Mouse (Mus musculus): ENCODE data around the gene 0610009B22Rik. TPM values are rescaled to one million over a fixed set of nuclear protein-coding genes. Genes with fewer than 3 reads are reported as not detected.
A peak's percentile ranks its signal among the peaks of the same experiment; 100 is the strongest.

0610009B22Rik gene
- total RNA-seq, 2 experiments from 2014 or later = 45.0 to 47.4 TPM

DNA sequence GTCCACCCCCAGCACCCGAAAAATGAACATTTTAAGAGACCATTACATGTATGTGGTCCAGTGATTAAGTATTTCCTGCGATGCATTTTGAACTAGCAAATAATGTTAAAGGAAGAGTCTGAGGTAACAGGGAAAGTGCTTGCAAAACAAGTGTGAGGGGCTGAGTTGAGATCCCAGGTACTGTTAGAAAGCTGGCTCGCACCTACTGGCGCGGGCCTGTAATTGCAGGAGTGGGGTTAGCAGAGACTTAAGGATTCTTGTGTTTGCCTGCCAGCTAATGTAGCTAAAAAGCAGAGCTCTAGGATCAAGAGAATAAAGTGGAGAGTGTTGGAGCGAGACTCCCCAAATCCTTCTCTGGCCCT lies 52.4 kb downstream of the 0610009B22Rik start:
- peak; percentile 61 to 64 for DNase-seq

DNA sequence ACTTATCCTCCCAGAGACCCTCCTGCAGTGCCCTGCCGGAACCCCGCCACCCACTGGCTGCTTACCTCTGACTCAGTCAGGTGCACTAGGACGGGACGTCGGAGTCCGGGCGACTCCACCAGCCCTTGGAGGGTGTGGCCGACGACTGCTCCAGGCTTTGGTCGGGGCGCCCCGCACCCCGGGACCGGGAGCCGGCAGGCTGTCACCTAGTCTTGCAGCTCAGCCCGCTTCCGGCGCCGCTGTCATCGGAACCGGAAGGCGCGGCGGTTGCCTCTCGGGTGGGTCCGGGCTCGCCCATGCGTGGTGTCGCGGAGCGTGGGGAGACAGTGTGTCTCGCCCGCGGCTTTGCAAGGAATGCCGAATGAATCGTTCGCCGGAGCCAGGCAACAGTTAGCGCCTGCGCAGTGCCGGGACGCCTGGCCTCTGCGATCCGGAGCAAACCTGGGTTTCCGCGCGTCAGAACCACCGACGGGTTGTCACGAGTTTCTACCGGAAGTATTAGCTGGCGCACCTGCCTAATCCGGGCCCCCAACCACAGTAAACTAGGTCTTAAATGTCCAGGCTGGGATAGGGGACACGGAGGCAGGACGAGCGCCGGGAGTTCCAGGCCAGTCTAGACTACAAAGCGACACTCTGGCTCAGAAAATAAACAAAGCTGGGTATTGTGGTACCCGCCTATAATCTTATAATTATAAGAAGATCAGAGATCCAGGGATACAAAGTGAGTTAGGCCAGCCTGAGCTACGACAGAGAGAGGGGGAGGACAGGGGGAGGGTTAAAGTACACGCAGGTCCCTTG lies 53.0 kb downstream of the 0610009B22Rik start, which contains the start of gene Rmnd5b:
TSS of gene Rmnd5b (minus strand) at position 372 of the 798 bp plus-strand sequence.
- peak; percentile 92 for DNase-seq

Other genes with a start within 250 kb of the 0610009B22Rik start
- 1 to 10 TPM; 7.8 to 8.5 TPM for gene Phykpl, start 104.1 kb downstream of the 0610009B22Rik start, total RNA-seq (2021)
- gene Hnrnpab, start 82.0 kb downstream of the 0610009B22Rik start, total RNA-seq (2021) = 100 to 1,000 TPM; 132 to 133 TPM
- gene Nhp2, start 69.1 kb downstream of the 0610009B22Rik start, total RNA-seq (2021) = 10 to 100 TPM; 21.8 to 23.6 TPM
- gene Rmnd5b, start 53.0 kb downstream of the 0610009B22Rik start, total RNA-seq (2021) = 10 to 100 TPM; 15.7 to 16.4 TPM
- 10 to 100 TPM in 1 of 2 experiments, 1 to 10 TPM in 1; 9.4 to 11.4 TPM for gene N4bp3, start 38.0 kb downstream of the 0610009B22Rik start, total RNA-seq (2021)
- gene D930048N14Rik, start 37.9 kb downstream of the 0610009B22Rik start, total RNA-seq (2021) = under 1 TPM; 0.37 to 0.54 TPM
- gene Sec24a, start 74.8 kb upstream of the 0610009B22Rik start, total RNA-seq (2021) = 10 to 100 TPM; 16.4 to 17.8 TPM
- 100 to 1,000 TPM; 142 to 150 TPM for gene Sar1b, start 74.8 kb upstream of the 0610009B22Rik start, total RNA-seq (2021)
- gene Jade2, start 168.8 kb upstream of the 0610009B22Rik start, total RNA-seq (2021) = 10 to 100 TPM; 13.4 to 18.3 TPM